ENCODE assay signal across 9 mouse cellular contexts in genomic region chr8:123628968-123629755, GRCm38 (mm10). TPM values are rescaled to one million over a fixed set of nuclear protein-coding genes. Genes with fewer than 3 reads are reported as not detected.
DNase-seq lines count a peak whose midpoint lies in the region; ATAC-seq and TF ChIP-seq lines count a peak whose summit lies in the region.
"Had no signal": no experiment of that assay in that cellular context is flagged by ENCODE, and none has a peak within 500 bp of the region (broad histone marks: within the 10 kb centered on the region; RNA-seq: fewer than 3 reads in every experiment).

No protein-coding gene starts in this region.

- H3K27ac ChIP-seq in intestine, embryonic 15.5 days: no peak overlapping the region
- no peak overlapping the region for H3K27ac ChIP-seq in midbrain, embryonic 10.5 days (replicated peaks)
- H3K27ac ChIP-seq in spleen, adult 2 months (ENCODE audit: insufficient read depth, low read length): no peak overlapping the region

- WGBS in intestine, embryonic 15.5 days: 6% methylated on average over 19 of the region's 19 CpGs
- WGBS in midbrain, embryonic 10.5 days: 9% methylated on average over 19 of the region's 19 CpGs
- 10% methylated on average over 19 of the region's 19 CpGs for WGBS in spleen, adult 2 months

- peak; percentile 94 for DNase-seq in 3T3-L1 (ENCODE audit: low read depth, low spot score)
- peak; percentile 87 for DNase-seq in adipocyte (ENCODE audit: low spot score)
- peak; percentile 92 for DNase-seq in embryo, embryonic 10.5 days (ENCODE audit: low spot score)
- peak; percentile 27 for DNase-seq in gastrocnemius, postnatal 25 days
- peak; percentile 78 for DNase-seq in left cerebral cortex, postnatal 4 days
- peak; percentile 89 for DNase-seq in midbrain, embryonic 10.5 days (ENCODE audit: low spot score)
- DNase-seq in spleen, adult 2 months (ENCODE audit: low read depth in 1 of 2, low spot score in 2 of 2): peak in 1 of 2 experiments; percentile 33

- peak overlapping the region; percentile 64 for H3K4me2 ChIP-seq in intestine, embryonic 15.5 days (replicated peaks)

- peak; percentile 70; the same call in 1 of the 2 replicates for TF ChIP-seq CTCF in spleen, adult 2 months (IDR thresholded peaks at IDR 0.05; ENCODE audit: extremely low read depth, insufficient read depth, insufficient read length, insufficient replicate concordance)

- intact Hi-C loops in left cerebral cortex, postnatal 4 days (cut with DNase I): no loop called here

- H3K9ac ChIP-seq in intestine, embryonic 15.5 days: 0 out of 2 replicates have a peak overlapping the region, but pooled peaks have one; percentile 1

- ATAC-seq in intestine, embryonic 15.5 days: peak; percentile 38

- peaks cover 14% of the 10 kb centered on the region for H3K4me1 ChIP-seq in intestine, embryonic 15.5 days (replicated peaks)
- peaks cover 26% of the 10 kb centered on the region for H3K4me1 ChIP-seq in midbrain, embryonic 10.5 days
- H3K4me1 ChIP-seq in spleen, adult 2 months (ENCODE audit: control insufficient read depth, insufficient read depth, insufficient read length): peaks cover 4% of the 10 kb centered on the region; the same call in 1 of the 2 replicates

- peaks cover 10% of the 10 kb centered on the region for H3K27me3 ChIP-seq in intestine, embryonic 15.5 days (replicated peaks)
- H3K27me3 ChIP-seq in midbrain, embryonic 10.5 days (ENCODE audit: low read depth, poor library complexity, severe bottlenecking): peaks cover 71% of the 10 kb centered on the region
- H3K27me3 ChIP-seq in spleen, adult 2 months (ENCODE audit: control insufficient read depth, insufficient read depth, low read length): peaks cover 7% of the 10 kb centered on the region

- H3K36me3 ChIP-seq in intestine, embryonic 15.5 days: no peaks in the 10 kb centered on the region
- no peaks in the 10 kb centered on the region for H3K36me3 ChIP-seq in midbrain, embryonic 10.5 days
- H3K36me3 ChIP-seq in spleen, adult 2 months (ENCODE audit: control insufficient read depth, insufficient read depth, low read length): no peaks in the 10 kb centered on the region

- TF ChIP-seq POLR2A in spleen, adult 2 months (IDR thresholded peaks at IDR 0.05; ENCODE audit: low read depth, low read length): no peak

- H3K4me3 ChIP-seq in intestine, embryonic 15.5 days (replicated peaks): peak overlapping the region; percentile 29
- peak overlapping the region; percentile 50 for H3K4me3 ChIP-seq in midbrain, embryonic 10.5 days
- H3K4me3 ChIP-seq in spleen, adult 2 months (ENCODE audit: extremely low read depth, insufficient read depth, insufficient read length): no peak overlapping the region
- H3K4me3 ChIP-seq: erythroblast, embryonic 14.5 days had no signal

- H3K9me3 ChIP-seq in intestine, embryonic 15.5 days: no peaks in the 10 kb centered on the region
- H3K9me3 ChIP-seq in midbrain, embryonic 10.5 days (replicated peaks): no peaks in the 10 kb centered on the region

RNA-seq across cellular contexts. Expression of gene Rhou, which starts 24.6 kb away (rescaled TPM):
- total RNA-seq in gastrocnemius, postnatal 25 days (2021): 10 to 100 TPM in 1 of 2 experiments, 1 to 10 TPM in 1; 8.5 to 14.6 TPM
- polyA plus RNA-seq in intestine, embryonic 15.5 days (2015; fragmentation: Nextera tagmentation; extraction: Ambion mirVana): 6.4 and 7.6 TPM in 2 replicates
- total RNA-seq in left cerebral cortex, postnatal 4 days (2021): 10 to 100 TPM; 78.0 to 89.0 TPM
- 5.4 and 6.0 TPM in 2 replicates for polyA plus RNA-seq in midbrain, embryonic 10.5 days (2016; fragmentation: Nextera tagmentation; extraction: Ambion mirVana)
- polyA plus RNA-seq in spleen, adult 2 months (2012; rRNA removed): 1.2 TPM in 2 replicates
- polyA plus RNA-seq: erythroblast, embryonic 14.5 days had no signal
